Mouse (Mus musculus) urinary bladder, postnatal 25 days (tissue): ENCODE data around the gene Arl13b.

Source experiments
- DNase-seq: peaks from one replicate; pipeline ENCODE4 v3.0.0; 2022; ENCODE audit warnings: low spot score

The Arl13b gene

DNA sequence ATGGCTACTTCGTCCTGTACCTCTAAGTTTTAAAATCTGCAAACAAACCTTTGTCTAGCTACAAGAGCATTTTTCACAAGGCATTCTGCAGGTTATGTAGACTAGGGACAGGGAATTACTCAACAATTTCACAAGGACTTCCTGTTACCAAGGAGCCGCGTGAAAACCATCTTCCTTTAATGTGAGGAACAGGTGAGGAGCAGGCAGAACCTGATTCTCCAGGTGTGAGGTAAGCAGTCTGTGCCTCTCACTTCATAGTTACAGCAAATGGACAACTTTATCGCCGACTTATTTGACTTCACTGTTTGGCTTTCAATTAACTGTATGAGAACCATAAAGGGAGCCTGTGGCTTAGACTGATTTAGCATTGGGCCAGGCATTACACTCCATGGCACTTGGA is 32.3 kb downstream of the Arl13b start, which contains the start of gene Stx19:
TSS of gene Stx19 (plus strand) at position 186 of the 400 bp plus-strand sequence.
- peak; percentile 35 for DNase-seq

- no peak for DNase-seq
Observed at GRCm38 (mm10) chr16:62813790-62814189, 33.0 kb downstream of the Arl13b start.

DNA sequence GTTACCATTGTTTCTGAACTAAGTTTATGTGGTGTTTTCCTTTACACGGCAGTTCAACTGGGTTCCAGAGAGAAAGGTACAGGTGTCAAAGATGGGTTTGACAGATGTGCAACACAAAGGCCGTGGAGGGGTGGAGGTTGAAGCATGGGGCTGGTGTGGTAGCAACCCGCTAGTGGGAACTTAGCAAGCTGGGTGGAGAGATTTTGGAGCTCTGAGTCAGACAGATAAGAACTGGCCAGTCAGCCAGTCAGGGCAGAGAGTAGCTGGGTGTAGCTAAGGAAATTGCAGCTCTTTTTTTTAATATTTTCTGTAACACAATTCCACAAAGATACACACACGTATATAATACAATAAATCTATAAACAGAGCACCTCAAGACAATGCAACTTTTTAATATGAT is 36.0 kb downstream of the Arl13b start:
- no peak for DNase-seq

DNA sequence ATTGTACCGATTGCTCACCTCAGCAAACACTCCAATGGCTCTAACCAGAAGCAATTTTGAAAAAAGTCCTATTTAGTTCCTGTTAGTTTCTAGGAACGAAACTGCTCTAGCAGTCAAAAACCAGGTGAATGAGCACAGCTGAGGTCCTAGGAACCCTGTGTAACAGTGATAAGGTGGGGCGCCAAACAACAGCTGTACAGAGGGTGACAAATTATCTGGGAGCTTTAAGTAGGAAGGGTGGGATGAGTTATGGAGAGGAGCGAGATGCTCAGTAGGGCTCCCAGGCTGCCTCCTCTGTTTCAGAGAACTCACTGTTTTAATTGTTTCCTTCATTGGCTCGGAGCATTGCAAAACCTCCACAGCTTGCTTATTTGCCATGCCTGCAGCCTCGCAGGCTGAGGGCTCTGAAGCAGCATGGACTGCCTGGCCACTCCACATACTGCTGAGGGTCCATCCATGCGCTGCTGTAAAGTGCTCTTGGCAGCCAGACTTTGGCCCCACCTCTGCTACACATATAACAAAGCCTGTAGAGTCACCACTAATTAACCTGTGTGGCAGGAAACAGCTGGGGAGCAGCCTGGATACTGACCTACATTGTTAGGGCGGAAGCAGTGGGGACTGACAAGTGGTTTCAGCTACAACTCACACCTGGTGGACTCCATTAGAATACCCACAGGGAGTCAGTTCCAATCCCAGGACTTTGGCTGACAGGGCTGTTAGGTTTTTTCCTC is 39.4 kb downstream of the Arl13b start:
- no peak for DNase-seq

GRCm38 (mm10) chr16:62804621-62805020 is 42.2 kb downstream of the Arl13b start:
- no peak for DNase-seq

DNA sequence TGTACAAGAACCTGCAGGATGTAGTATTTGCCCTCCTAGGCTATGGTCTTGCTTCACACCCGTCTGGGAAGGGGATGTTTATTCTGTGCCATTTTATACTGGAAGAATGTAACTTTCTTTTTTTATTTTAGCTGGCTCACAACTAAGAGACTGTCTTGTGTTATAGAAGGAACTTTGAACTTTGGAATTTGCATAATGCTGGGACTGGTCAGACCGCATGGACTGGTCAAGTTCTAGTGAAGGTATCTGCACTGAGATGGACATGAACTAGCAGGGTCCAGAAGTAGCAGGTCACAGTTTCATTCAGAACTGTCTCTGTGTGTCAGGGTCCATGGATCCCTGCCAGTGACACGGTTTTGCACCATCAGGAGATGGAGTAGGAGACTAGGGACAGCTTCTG is 47.0 kb downstream of the Arl13b start:
- DNase-seq = no peak

DNA sequence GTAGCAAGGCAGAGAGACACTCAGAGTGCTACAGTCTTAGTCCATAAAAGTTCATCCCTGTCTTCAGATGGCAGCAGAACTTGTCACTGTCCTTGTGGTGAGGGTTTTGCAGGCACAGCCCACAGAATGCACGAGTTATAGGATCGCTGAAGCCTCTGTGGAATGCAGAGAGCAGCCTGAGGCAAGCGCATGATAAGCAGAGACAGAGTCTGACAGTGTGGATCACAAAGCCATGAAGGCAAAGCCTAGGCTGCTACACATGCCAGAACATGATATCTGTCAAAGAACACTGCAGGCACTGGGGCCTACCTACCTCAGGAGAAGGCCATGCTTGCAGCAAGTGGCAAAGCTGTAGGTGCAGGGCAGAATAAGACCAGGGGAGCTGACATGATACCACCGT is 47.4 kb downstream of the Arl13b start:
- DNase-seq = no peak

- no peak for DNase-seq
Observed at GRCm38 (mm10) chr16:62798808-62799207, 48.0 kb downstream of the Arl13b start.

- no peak for DNase-seq
Observed at GRCm38 (mm10) chr16:62796608-62797007, 50.2 kb downstream of the Arl13b start.

DNA sequence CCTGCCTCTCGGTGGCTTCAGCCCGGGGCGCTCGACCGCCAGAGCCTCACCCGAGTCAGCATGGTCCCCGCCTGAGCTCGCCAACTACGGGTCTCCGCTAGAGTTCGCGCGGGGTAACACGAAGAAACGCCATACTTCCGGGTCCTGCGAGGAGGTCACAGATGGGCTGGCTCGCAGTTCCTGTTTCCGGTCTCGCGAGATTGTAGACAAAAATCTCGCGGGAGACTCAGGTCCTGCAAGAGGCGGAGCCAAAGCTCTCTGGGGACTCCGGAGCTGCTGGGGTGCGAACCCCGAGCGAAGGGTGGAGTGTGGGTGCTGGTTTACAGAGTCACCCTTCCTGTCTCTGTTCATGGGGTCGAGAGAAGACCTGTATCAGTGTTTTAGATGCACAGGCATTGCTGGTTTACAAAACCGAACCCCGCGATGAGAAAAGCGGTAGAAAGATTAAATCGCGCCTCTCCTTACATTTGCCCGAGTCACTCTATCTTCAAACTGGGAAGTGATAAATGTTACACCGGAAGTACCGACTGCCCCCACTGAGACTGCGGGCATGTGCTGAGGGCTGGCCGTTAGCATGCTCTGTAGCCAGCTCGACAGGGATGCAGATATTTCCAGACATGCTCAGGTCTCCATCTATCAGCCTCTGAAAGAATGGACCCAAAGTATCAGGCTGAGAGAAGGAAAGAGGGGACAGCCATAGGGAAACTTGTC is 60.1 kb downstream of the Arl13b start, which contains the start of gene Nsun3:
TSS of gene Nsun3 (minus strand) at position 198 of the 711 bp plus-strand sequence.
- DNase-seq = peak; percentile 82

GRCm38 (mm10) chr16:62782229-62782628 is 64.6 kb downstream of the Arl13b start:
- no peak for DNase-seq

DNA sequence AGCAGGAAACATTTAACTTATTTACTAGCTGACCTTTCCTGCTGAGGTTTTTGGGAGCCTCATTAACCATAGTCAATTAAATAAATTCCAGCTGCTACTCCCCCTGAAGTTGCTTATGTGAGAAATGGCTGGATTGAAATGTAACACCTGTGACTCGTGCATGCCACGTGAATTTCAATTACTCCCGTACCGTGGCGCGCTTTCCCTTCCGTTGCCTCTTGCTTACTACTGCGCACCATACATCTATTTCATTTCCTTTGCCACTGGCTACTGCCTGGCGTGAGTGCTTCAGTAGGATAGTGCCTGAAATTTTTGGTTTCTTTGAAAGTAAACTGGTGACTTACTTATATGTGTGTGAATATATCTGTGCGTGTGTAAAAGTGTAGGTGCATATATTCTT is 68.6 kb downstream of the Arl13b start:
- DNase-seq = no peak

DNA sequence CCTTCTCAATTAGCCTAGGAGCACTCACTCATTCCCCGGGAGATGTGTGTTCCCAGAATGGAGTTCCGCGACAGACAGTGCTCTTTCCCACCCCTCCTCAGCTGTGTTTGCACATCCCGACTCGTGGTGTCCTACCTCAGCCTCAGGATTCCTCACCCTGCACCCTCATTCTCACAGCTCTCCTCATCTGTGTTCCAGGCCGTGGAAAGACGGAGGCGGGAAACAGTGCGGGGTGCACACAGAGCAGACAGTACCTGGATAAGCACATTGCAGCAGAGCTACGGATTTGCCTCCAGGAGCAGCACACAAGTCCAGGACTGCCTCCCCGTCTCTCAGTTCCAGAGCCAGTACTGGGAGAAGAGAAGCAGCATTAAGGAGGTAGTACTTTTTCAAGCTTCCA is 70.8 kb downstream of the Arl13b start:
- no peak for DNase-seq

DNA sequence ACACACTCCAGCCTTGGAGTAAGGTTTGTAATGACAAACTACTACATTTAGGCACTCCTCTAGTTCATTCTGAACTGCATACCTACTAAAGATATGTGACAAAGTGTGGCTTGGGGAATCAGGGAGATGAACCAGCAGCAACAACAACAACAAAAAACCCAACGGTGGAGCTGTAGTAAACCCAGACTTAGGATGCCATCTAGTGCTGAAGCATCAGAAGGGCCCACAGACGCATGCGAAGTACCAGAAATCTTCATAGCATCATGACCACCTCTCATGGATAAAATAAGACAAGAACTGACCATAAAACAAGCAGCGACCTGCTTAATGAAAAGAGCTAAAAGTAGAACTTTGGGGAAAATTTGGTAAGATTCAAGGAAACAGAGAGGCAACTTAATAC is 73.4 kb downstream of the Arl13b start:
- no peak for DNase-seq

DNA sequence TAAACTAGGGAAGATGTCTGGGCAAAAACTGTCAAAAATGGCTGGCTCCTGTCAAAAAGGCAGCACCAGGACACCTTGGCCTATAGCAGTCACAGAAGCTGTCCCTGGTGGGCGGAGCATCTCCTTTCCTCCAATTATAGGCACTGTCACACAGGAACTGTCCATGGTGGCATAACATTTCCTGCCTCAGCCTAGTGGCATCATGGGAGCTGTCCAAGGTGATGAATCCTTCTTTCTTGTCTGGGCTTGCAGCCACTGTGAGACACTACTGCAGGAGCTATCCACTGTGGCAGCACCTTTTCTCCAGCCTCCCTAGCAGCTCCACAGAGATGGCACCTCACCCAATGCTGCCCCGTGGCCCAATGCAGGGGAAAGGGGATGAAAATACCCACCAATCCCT is 88.5 kb downstream of the Arl13b start:
- no peak for DNase-seq

DNA sequence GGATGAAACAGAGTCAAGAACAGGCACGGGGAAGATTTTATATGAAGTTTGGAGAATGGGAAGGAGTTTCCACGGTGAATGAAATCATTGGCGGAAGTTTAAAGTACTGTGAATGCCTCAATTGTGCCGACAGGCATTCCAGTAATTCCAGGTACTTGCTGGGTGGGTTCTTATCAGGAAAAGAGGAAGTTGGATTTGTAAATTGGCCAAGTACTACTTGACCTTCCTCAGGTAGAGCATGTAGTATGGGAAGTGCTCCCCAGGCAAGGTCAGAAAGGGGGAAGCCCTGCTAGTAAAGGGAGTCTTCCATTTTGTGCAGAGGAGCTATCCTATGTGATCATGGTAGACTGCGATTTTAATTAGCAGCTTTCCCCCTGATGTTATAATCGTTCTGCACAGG is 91.5 kb downstream of the Arl13b start:
- no peak for DNase-seq

DNA sequence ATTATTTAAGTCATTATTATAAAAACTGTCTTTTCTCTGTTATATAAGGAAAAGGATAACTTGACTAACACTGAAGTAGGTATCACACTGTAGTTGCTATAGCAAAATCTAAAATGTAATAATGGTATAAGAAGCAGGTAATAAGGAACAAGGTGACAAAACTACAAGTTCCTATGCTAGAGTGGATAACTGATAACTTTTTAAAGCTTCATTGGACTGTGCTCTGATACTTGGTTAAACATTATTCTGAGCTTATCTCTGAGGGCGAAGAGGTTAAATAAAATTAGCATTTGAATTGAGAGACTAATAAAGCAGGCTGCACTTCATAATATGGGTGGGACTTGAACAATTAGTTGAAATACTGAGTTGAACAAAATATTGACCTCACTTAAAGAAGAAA is 93.2 kb downstream of the Arl13b start:
- DNase-seq = no peak

DNA sequence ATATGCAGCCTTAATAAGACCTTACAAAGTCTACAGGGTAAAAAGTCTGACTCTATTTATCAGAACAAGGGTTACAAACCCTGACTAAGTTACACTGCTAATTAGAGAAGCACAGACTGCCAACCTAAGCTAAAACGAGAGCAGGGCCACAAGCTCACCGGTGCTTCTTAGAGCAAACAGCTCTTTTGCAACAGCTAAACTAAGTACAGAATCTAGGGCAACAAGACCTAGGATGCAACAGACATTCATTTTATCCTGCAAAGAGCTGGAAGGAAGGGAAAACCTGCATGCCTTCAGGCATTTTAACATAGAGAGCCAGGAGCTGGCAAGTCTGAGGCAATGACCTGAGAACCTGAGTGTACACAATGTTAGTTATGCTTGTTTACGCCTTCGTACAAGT is 93.8 kb downstream of the Arl13b start:
- DNase-seq = no peak

DNA sequence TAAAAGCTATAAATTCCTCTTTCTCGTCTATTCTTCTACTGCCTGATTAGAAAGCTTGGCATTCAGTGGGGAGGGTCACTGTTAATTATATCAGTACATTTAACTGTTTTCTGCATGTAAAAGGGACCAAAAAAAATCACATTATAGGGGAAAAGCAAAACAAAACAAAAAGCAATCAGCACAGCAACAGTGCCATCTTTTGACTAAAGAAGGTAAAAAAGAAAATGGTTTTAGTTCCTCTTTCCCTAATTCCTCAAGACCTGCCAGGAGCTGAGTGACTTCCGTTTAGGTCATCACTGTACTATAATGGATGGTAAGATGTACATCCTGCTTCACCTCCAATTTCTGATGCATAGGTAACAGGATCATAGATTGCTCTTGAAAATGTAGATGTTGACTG is 101.0 kb downstream of the Arl13b start:
- DNase-seq = no peak
